24 mouse cellular contexts compared by ENCODE assay signal in genomic region chr19:29037541-29037940, GRCm38 (mm10). TPM values are rescaled to one million over a fixed set of nuclear protein-coding genes. Genes with fewer than 3 reads are reported as not detected.
DNase-seq lines count a peak whose midpoint lies in the region; ATAC-seq lines count a peak whose summit lies in the region.
"Had no signal": no experiment of that assay in that cellular context is flagged by ENCODE, and none has a peak within 500 bp of the region (broad histone marks: within the 10 kb centered on the region; RNA-seq: fewer than 3 reads in every experiment).

No protein-coding gene starts in this region.

- no peak for ATAC-seq in heart, embryonic 15.5 days (replicated peaks; ENCODE audit: insufficient number of reproducible peaks, insufficient read depth, low FRiP score, low read depth)
- ATAC-seq in limb, embryonic 15.5 days (ENCODE audit: insufficient number of reproducible peaks, low FRiP score, low TSS enrichment, low read depth): no peak
- ATAC-seq: activated CD4-positive, CD25-positive, alpha-beta regulatory T cell, adult 4 months; forebrain, embryonic 14.5 days; intestine, embryonic 15.5 days; Patski had no signal

- peaks cover 5% of the 10 kb centered on the region; the same call in 1 of the 2 replicates for H3K4me1 ChIP-seq in heart, embryonic 15.5 days (replicated peaks)
- H3K4me1 ChIP-seq in brown adipose tissue, adult 24 weeks (ENCODE audit: control insufficient read depth, insufficient read depth, insufficient read length, low read length): peaks cover 13% of the 10 kb centered on the region
- H3K4me1 ChIP-seq in limb, embryonic 15.5 days: 0 out of 2 replicates have a peak, but pooled peaks cover 5% of the 10 kb centered on the region
- H3K4me1 ChIP-seq: embryonic facial prominence, embryonic 12.5 days; hindbrain, embryonic 12.5 days; intestine, embryonic 15.5 days had no signal

- no peak overlapping the region for H3K9ac ChIP-seq in heart, embryonic 15.5 days
- H3K9ac ChIP-seq in limb, embryonic 15.5 days: no peak overlapping the region
- H3K9ac ChIP-seq: embryonic facial prominence, embryonic 12.5 days; hindbrain, embryonic 12.5 days; intestine, embryonic 15.5 days had no signal

- H3K27ac ChIP-seq in heart, embryonic 15.5 days: peak overlapping the region; percentile 19; the same call in 1 of the 2 replicates
- peak overlapping the region; percentile 70 for H3K27ac ChIP-seq in brown adipose tissue, adult 24 weeks (replicated peaks; ENCODE audit: low read depth, low read length)
- peak overlapping the region; percentile 18; the same call in 1 of the 2 replicates for H3K27ac ChIP-seq in limb, embryonic 15.5 days
- H3K27ac ChIP-seq: embryonic facial prominence, embryonic 12.5 days; forebrain, embryonic 10.5 days; hindbrain, embryonic 12.5 days; intestine, embryonic 15.5 days had no signal

- no peaks in the 10 kb centered on the region for H3K27me3 ChIP-seq in heart, embryonic 15.5 days
- H3K27me3 ChIP-seq in limb, embryonic 15.5 days: no peaks in the 10 kb centered on the region
- H3K27me3 ChIP-seq: CH12.LX; embryonic facial prominence, embryonic 12.5 days; hindbrain, embryonic 12.5 days; intestine, embryonic 15.5 days; Patski had no signal

- DNase-seq in heart, postnatal 10 days: no peak
- peak; percentile 56 for DNase-seq in kidney, adult 9 months
- no peak for DNase-seq in kidney, postnatal 14 days
- DNase-seq in liver: no peak
- DNase-seq: adrenal gland, adult 2 months; adrenal gland, postnatal 25 days; cerebellum, adult 8-10 months; cerebellum, postnatal 14 days; embryo, embryonic 11 days; heart, adult 18-20 months; heart, postnatal 4 days had no signal

- no peaks in the 10 kb centered on the region; the same call in 1 of the 2 replicates for H3K9me3 ChIP-seq in heart, embryonic 15.5 days (replicated peaks)
- H3K9me3 ChIP-seq in limb, embryonic 15.5 days: no peaks in the 10 kb centered on the region
- H3K9me3 ChIP-seq: embryonic facial prominence, embryonic 12.5 days; intestine, embryonic 15.5 days had no signal

- 85% methylated on average over 10 of the region's 10 CpGs for WGBS in heart, embryonic 15.5 days
- 73% methylated on average over 10 of the region's 10 CpGs for WGBS in limb, embryonic 15.5 days

- no peak overlapping the region for H3K4me2 ChIP-seq in heart, embryonic 15.5 days
- no peak overlapping the region for H3K4me2 ChIP-seq in limb, embryonic 15.5 days
- H3K4me2 ChIP-seq: embryonic facial prominence, embryonic 12.5 days; heart, embryonic 11.5 days; hindbrain, embryonic 12.5 days; intestine, embryonic 15.5 days had no signal

- peaks cover 37% of the 10 kb centered on the region for H3K36me3 ChIP-seq in heart, embryonic 15.5 days
- peaks cover 33% of the 10 kb centered on the region for H3K36me3 ChIP-seq in limb, embryonic 15.5 days

- no peak overlapping the region for H3K4me3 ChIP-seq in heart, embryonic 15.5 days
- H3K4me3 ChIP-seq in brown adipose tissue, adult 24 weeks (ENCODE audit: insufficient read depth, low read depth, low read length): no peak overlapping the region
- no peak overlapping the region for H3K4me3 ChIP-seq in limb, embryonic 15.5 days
- H3K4me3 ChIP-seq: embryonic facial prominence, embryonic 12.5 days; erythroblast, embryonic 14.5 days; forebrain, embryonic 10.5 days; hindbrain, embryonic 12.5 days; intestine, embryonic 15.5 days had no signal

- intact Hi-C loops in heart, postnatal 10 days (cut with DNase I): no loop called here

RNA-seq across cellular contexts. Expression of gene Ak3, which starts 10.2 kb away (rescaled TPM):
- polyA plus RNA-seq in heart, embryonic 15.5 days (2015; fragmentation: Nextera tagmentation; extraction: Ambion mirVana): 87.6 and 87.7 TPM in 2 replicates
- total RNA-seq in heart, postnatal 10 days (2021): 10 to 100 TPM; 82.7 to 83.3 TPM
- 328 and 347 TPM in 2 replicates for polyA plus RNA-seq in brown adipose tissue, adult 24 weeks (2012; ENCODE audit: insufficient read depth, insufficient read length, missing spikeins)
- 73.8 and 85.0 TPM in 2 replicates for polyA plus RNA-seq in limb, embryonic 15.5 days (2015; fragmentation: Nextera tagmentation; extraction: Ambion mirVana)

RNA-seq across cellular contexts. Expression of gene Cdc37l1, which starts 47.4 kb away (rescaled TPM):
- 41.3 and 44.8 TPM in 2 replicates for polyA plus RNA-seq in heart, embryonic 15.5 days (2015; fragmentation: Nextera tagmentation; extraction: Ambion mirVana)
- total RNA-seq in heart, postnatal 10 days (2021): 10 to 100 TPM; 53.6 to 85.5 TPM
- 28.3 and 35.7 TPM in 2 replicates for polyA plus RNA-seq in brown adipose tissue, adult 24 weeks (2012; ENCODE audit: insufficient read depth, insufficient read length, missing spikeins)
- 34.9 and 35.2 TPM in 2 replicates for polyA plus RNA-seq in limb, embryonic 15.5 days (2015; fragmentation: Nextera tagmentation; extraction: Ambion mirVana)

Comparison
In these comparisons a context has a peak if more than half of its experiments do, and no peak if none do; other contexts are left out.
1. H3K27ac ChIP-seq: peak in every context shown above with its lines; median percentile 70 in brown adipose tissue, adult 24 weeks; 19 in heart, embryonic 15.5 days; 18 in limb, embryonic 15.5 days.